Mouse (Mus musculus): ENCODE data around the gene Gm11444.

- TF ChIP-seq CTCF (IDR thresholded peaks at IDR 0.05; ENCODE audit: insufficient read depth, low read depth, low read length): peak; percentile 51; the same call in 1 of the 2 replicates
- TF ChIP-seq POLR2A (IDR thresholded peaks at IDR 0.05; ENCODE audit: insufficient read depth, low read depth, low read length): no peak
Measured at GRCm38 (mm10) chr11:85849037-85849436, 1.1 kb downstream of the Gm11444 start.

Data from olfactory bulb, adult 2 months (tissue).